Mouse (Mus musculus): ENCODE data around the gene A230072I06Rik. TPM values are rescaled to one million over a fixed set of nuclear protein-coding genes. Genes with fewer than 3 reads are reported as not detected.

A230072I06Rik gene
- polyA plus RNA-seq, 1 experiment from 2014 or later, result not detected

GRCm38 (mm10) chr8:12324561-12324960 is 45.9 kb downstream of the A230072I06Rik start:
- Histone ChIP-seq H3K4me2 (no peak overlapping the region; the same call in 1 of the 2 replicates), H3K9ac (no peak overlapping the region), H3K4me3 (no peak overlapping the region), H3K4me1 (peaks cover 26% of the 10 kb centered on the region), H3K9me3 (no peaks in the 10 kb centered on the region), H3K27ac (no peak overlapping the region), H3K36me3 (no peaks in the 10 kb centered on the region), H3K27me3 (peaks cover 80% of the 10 kb centered on the region)
- 21% methylated on average over 10 of the region's 10 CpGs for WGBS
- ATAC-seq (ENCODE audit: insufficient number of reproducible peaks, insufficient read depth, low FRiP score, low TSS enrichment, low read depth), result no peak

GRCm38 (mm10) chr8:12324991-12325601 is 46.5 kb downstream of the A230072I06Rik start:
- Histone ChIP-seq H3K36me3 (no peaks in the 10 kb centered on the region), H3K27ac (no peak overlapping the region), H3K4me2 (peak overlapping the region; percentile 23), H3K9me3 (no peaks in the 10 kb centered on the region), H3K27me3 (peaks cover 85% of the 10 kb centered on the region), H3K4me3 (no peak overlapping the region), H3K9ac (no peak overlapping the region), H3K4me1 (peaks cover 20% of the 10 kb centered on the region)
- WGBS, result 16% methylated on average over 16 of the region's 16 CpGs
- no peak for ATAC-seq (ENCODE audit: insufficient number of reproducible peaks, insufficient read depth, low FRiP score, low TSS enrichment, low read depth)

- H3K9me3 ChIP-seq, result no peaks in the 10 kb centered on the region
- H3K27me3 ChIP-seq, result peaks cover 93% of the 10 kb centered on the region
- no peak for ATAC-seq (ENCODE audit: insufficient number of reproducible peaks, insufficient read depth, low FRiP score, low TSS enrichment, low read depth)
- no peak overlapping the region for H3K4me3 ChIP-seq
- no peak overlapping the region for H3K27ac ChIP-seq
- no peak overlapping the region for H3K4me2 ChIP-seq
- H3K36me3 ChIP-seq, result no peaks in the 10 kb centered on the region
- peaks cover 16% of the 10 kb centered on the region for H3K4me1 ChIP-seq
- 65% methylated on average over 13 of the region's 13 CpGs for WGBS
- no peak overlapping the region for H3K9ac ChIP-seq
Measured at GRCm38 (mm10) chr8:12327187-12327586, 48.6 kb downstream of the A230072I06Rik start.

GRCm38 (mm10) chr8:12327707-12328471 is 49.3 kb downstream of the A230072I06Rik start:
- Histone ChIP-seq H3K27ac (no peak overlapping the region), H3K9ac (no peak overlapping the region), H3K4me2 (no peak overlapping the region), H3K4me3 (no peak overlapping the region), H3K36me3 (no peaks in the 10 kb centered on the region), H3K27me3 (peaks cover 92% of the 10 kb centered on the region), H3K4me1 (peaks cover 16% of the 10 kb centered on the region), H3K9me3 (no peaks in the 10 kb centered on the region)
- no peak for ATAC-seq (ENCODE audit: insufficient number of reproducible peaks, insufficient read depth, low FRiP score, low TSS enrichment, low read depth)
- whole genome bisulfite sequencing, result 48% methylated on average over 21 of the region's 21 CpGs

- Histone ChIP-seq H3K36me3 (no peaks in the 10 kb centered on the region), H3K4me3 (no peak overlapping the region), H3K4me1 (peaks cover 16% of the 10 kb centered on the region), H3K27ac (no peak overlapping the region), H3K27me3 (peaks cover 92% of the 10 kb centered on the region), H3K9me3 (no peaks in the 10 kb centered on the region), H3K4me2 (no peak overlapping the region), H3K9ac (no peak overlapping the region)
- no peak for ATAC-seq (ENCODE audit: insufficient number of reproducible peaks, insufficient read depth, low FRiP score, low TSS enrichment, low read depth)
- 60% methylated on average over 9 of the region's 9 CpGs for WGBS
Measured at GRCm38 (mm10) chr8:12328476-12328875, 49.9 kb downstream of the A230072I06Rik start.

- ATAC-seq (ENCODE audit: insufficient number of reproducible peaks, insufficient read depth, low FRiP score, low TSS enrichment, low read depth), result no peak
- Histone ChIP-seq H3K27me3 (peaks cover 91% of the 10 kb centered on the region), H3K4me2 (no peak overlapping the region), H3K4me3 (no peak overlapping the region), H3K27ac (no peak overlapping the region), H3K36me3 (no peaks in the 10 kb centered on the region), H3K9ac (no peak overlapping the region), H3K4me1 (peaks cover 9% of the 10 kb centered on the region; the same call in 1 of the 2 replicates), H3K9me3 (no peaks in the 10 kb centered on the region)
- WGBS, result 21% methylated on average over 8 of the region's 8 CpGs
Measured at GRCm38 (mm10) chr8:12330066-12330465, 51.4 kb downstream of the A230072I06Rik start.

Other genes with a start within 250 kb of the A230072I06Rik start
- not detected in 2 replicates for gene Sox1, start 116.5 kb downstream of the A230072I06Rik start, polyA plus RNA-seq (2015; fragmentation: Nextera tagmentation; extraction: Ambion mirVana)